Mouse (Mus musculus): ENCODE results near the gene Arfgef2.

The Arfgef2 gene

DNA sequence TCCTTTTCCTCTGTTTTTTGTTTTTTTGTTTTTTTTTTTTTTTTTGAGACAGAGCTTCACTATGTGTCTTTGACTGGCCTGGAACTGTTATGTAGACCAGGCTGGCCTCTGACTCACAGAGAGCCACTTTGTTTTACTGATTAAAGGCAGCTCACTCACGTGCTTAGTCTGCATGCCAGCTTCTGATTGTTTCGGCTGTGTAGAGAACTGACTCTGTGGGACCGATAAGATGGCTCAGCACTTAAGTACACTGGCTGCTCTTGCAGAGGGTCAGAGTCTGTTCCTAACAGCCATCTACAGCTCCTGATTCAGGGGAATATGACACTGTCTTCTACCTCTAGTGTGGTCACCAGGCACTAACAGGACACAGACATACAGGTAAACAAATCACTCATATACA lies 57.1 kb downstream of the Arfgef2 start:
- no peak for DNase-seq

DNA sequence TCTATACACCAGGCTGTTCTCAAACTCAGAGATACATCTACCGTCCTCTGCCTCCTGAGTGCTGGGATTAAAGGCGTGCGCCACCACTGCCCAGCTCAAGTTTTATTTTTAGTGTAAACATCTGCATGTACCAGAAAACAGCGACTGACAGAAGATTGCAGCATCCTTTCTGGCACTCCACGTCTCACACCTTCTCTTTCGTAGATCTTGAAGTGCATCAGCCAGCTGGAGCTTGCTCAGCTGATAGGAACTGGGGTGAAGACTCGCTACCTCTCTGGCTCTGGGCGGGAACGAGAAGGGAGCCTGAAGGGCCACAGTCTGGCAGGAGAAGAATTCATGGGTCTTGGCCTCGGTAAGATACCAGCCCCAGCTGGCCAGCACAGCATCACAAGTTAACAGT lies 60.1 kb downstream of the Arfgef2 start:
- DNase-seq, result no peak

DNA sequence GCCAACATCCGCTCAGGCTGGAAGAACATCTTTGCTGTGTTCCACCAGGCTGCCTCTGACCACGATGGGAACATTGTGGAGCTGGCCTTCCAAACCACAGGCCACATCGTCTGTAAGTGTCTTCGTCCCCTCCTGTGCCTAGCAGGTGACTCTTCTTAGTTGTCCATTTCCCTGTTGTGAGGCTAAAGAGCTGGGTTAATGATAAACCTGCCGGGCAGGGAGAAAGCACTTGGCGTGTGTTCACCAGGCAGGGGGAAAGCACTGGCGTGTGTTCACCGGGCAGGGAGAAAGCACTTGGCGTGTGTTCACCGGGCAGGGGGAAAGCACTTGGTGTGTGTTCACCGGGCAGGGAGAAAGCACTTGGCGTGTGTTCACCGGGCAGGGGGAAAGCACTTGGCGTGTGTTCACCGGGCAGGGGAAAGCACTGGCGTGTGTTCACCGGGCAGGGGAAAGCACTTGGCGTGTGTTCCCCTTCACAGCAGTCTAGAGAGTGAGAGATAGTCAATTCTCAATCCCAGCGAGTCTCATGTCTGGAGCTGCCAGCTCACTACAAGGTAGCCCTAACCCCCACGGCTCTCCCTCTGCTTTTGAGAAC lies 65.0 kb downstream of the Arfgef2 start:
- DNase-seq, result no peak

DNA sequence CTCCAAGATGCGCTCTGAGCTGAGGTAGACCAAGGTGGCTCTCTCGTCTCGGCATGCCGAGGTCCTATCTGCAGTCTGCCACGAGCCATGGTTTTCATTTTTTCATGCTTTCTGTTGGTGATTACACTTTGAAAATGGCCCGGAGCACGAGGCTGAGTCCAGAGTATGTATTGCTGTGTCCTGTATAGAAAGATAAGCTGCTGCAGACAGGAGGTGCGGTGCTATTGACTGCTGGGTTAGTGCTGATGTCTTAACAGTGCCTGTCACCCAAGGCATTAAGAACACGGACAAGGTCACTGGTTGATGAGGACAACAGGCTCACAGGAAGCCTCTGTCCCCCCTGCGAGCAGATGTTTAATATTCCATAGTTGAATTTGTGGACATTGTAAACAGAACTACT lies 65.5 kb downstream of the Arfgef2 start:
- no peak for DNase-seq

DNA sequence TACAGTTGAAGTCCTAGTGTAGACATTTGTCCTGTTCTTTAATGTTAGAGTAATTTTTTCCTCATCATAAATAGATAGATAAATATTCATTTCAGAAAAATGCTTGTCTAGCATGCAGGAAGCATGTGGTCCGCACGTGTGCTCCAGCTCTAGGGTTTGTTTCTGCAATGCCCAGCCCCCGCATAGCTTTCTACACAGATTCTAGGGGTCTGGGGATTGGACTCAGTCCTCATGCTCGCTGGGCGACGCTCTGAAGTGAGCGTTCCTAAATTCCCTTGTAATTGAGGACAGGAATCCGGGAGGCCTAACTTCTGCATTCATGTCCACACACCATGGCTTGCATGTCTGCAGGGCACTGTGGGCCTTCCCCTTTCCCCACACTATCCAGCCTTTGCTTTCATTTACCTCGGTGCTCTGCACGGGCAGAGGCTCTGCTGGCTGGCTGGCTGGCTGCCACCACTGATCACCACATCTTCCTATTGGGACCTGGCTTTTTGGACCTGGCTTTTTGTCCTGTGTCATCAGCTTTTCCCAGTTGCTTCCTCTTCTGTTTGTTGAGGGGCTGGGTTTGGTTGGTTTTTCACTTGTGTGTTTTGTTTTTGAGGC lies 69.4 kb downstream of the Arfgef2 start:
- peak; percentile 13 for DNase-seq

DNA sequence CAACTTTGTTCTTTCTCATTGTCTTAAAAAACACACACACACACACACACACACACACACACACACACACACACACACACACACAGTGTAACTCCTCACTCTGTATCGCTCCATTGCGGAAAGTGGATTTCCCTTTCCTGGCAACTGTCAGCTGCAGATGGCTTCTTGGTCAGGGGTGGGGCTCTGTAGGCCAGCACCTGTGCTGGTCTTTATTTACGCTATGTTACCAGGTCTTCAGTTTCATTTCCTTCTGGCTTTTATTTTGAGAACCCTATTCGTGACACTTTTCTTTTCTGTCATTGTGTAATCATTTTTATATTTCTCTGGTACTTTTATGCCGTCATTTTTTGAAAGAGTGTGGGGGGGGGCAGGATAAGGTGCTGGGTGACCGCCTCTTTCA lies 70.2 kb downstream of the Arfgef2 start:
- no peak for DNase-seq

DNA sequence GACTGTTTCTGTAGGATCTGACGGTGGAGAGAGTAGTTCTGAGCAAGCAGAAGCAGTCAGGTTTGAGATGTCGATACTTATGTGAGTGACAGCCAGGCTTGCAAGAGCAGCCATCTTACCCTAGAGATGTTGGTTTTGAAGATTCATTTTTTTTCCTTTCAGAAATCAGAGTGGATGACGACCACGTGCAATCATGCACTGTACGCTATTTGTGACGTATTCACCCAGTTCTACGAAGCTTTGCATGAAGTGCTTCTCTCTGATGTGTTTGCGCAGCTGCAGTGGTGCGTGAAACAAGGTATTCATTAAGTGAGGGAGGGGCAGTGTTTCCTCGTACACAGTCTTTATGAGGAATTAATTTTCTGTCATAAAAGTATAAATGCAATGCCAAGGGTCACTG lies 70.9 kb downstream of the Arfgef2 start:
- no peak for DNase-seq

DNA sequence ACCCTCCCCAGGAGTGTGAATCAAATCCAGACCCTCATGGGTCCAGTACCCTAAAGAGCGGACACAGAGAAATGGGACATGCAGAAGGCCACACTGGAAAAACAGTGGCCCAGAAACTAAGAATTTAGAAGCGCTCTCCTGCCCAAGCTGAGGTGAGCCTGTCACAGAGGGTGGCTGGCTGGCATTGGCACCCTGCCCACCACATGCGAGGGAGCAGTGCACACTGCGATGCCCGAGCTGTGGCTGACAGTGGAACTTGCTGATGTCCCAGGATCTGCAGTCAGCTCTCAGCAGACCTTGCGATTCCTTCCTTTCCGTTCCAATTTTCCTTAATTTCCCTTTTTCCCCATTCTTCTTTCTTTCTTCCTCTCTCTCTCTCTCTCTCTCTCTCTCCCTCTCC lies 79.7 kb downstream of the Arfgef2 start:
- no peak for DNase-seq

DNA sequence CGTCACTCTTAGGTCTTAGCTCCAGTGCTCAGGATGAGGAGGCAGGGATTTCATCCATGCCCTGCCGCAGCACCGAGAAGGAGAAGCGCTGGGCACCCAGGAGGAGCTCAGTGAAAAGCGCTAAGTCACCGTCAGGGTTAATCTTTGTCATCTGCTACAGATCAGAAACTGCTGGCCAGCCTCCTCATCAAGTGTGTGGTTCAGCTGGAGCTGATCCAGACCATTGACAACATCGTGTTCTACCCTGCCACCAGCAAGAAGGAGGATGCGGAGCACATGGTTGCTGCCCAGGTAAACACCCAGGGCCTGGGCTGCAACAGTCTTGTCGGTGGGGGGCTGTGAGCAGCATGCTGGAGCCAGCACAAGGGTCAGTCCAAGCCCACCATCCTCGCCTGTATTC lies 80.2 kb downstream of the Arfgef2 start:
- no peak for DNase-seq

DNA sequence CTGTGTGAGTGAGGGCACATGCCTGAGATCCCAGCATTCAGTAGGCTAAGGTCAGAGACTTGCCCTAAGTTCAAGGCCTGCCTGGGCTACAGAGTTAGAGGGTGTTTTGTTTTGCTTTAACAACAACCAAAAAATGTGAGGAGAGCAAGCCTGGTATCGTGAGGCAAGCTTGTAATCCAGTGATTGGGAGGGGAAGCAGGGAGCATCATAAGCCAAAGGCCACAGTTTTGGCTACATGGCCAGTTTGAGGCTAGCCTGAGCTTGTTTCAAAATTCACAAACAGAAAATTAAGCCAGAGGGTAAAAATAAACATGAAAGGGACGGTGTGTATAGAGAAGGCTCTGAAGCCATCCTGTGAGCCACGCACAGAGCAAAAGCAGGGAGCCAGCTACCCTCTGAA lies 80.8 kb downstream of the Arfgef2 start:
- no peak for DNase-seq

DNA sequence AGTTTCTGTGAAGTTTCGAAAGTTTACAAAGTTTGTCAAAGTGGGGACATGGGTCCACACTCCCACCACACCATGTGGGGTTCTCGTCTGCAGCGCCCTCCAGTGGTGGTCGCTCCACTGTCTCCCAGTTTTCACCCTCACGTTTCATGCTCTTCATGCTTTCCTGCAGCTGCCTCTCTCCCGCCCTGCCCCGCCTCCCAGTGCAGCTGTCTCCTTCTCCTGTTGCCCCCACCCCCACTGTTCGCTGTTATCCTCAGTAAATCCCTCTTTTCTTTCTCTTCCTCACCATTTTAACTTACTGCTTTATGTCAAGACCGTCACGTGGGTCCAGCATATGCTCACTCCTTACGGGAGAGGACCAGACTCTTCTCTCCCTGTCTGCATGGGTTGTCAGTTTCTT lies 82.4 kb downstream of the Arfgef2 start:
- peak; percentile 49 for DNase-seq

DNA sequence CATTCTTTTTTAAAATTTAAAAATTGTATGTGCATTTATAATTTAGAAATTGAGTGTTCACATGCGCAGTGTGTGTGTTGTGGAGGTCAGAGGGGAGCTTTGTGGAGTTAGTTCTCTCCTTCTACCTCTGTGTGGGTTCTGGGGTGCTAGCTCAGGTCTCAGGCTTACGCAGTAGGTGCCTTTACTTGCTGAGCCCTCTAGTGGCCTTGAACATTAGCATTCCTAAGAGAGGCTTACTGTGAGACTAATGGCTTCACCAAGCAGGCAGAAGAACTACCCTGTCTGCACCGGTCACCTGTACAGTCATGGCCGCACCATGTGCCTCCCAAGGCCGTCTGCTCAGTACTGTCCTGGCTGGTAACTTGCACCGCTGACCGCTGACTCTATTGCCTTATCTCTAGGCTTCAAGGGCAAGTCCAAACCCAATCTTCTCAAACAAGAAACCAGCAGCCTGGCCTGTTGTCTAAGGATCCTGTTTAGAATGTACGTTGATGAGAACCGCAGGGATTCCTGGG lies 86.0 kb downstream of the Arfgef2 start:
- DNase-seq, result no peak

DNA sequence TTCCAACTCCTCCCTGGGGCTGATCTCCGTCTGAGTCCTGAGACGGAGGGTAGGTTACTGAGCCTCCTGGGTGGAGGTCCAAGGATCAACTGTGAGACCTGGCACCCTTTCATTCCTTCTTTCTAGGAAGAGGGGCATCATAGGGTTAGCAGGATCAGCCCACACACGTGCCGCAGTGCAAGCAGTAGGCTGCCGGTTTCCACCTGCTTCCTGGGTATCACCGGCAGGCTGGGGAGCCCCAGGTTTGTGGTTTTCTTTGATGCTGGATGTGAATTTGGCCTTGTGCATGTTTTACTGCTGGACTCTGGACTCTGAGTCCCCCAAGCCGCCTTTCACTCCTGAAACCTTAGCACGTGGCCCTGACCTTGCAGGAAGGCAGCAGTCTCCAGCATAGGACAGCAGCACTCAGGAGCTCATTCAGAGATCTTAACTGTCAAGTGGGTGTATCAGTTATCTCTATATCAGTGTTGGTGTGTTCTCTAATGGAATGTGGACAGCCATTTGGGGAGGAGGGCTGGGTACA lies 86.8 kb downstream of the Arfgef2 start:
- DNase-seq, result no peak

DNA sequence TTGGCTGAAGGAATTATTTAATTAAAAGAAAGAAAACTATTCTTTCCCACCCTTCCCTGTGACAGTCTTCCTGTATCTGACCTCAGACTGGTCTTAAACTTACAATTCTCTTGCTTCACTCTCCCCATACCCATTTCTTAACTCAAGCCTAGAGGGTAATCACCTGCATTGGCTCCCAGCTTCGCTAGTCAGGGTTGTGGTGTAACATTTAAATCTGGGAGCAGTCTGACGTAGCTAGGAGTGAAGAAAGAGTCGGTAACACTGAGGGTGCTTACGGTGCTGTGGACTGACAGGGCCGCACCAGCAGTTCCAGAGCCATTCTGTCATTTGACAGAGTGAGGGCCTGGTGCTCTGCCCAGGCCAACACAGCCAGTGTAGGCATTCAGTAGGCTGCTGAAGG lies 87.6 kb downstream of the Arfgef2 start:
- no peak for DNase-seq

DNA sequence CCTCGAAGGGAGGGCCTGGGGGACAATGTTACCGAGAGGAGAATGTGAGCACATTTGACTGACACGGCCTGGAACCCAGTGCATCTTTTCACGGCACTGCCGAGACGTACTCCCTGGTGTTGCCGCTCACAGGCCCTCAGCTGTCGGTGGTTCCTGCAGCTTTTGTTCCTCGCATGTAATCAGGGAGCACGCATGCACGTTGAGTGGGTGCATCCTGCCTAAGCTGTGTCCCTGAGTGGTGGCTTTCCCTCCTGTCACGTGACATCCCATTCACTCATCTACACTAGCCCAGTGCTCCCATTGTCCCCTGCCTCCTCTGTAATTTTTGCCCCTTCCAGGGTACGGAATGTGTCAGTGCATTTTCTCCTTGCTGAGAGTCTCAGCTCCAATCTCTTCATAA lies 91.0 kb downstream of the Arfgef2 start:
- DNase-seq, result no peak

DNA sequence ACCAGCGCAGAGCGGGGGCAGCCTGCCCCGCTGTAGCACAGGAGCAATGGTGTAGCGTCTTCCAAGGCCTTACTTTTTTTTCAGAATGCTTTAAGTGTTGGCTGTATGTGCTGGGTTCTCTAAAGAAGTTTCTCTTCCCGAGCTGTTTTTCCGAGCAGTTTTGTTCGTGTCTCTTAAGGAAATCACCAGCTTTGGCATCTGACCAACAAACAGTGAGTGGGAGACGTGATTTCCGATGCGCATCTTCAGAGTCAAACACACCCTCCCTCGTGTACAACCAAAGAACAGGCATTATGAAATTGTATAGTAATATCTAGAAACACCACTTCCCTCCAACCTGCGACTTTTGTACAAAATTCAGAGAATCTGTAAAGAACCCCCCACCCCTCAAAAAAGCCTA lies 91.6 kb downstream of the Arfgef2 start:
- no peak for DNase-seq

DNA sequence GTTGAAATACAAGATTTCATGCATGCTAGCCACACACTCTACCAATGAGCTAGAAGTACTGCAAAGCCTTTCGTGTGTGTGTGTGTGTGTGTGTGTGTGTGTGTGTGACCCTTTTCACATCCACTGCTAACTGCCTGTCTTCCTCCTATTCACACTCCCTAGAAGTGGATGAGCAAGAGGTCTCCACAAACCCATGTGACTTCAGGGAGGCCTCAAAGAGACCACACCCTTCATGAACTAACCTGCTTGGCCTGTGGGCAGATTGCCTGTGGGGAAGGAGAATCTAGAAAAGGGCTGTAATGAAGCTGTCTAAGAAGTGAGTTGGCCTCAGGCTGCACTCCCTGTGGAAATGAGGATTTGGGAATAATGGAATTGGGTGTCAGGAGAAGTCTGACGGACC lies 93.8 kb downstream of the Arfgef2 start:
- no peak for DNase-seq

DNA sequence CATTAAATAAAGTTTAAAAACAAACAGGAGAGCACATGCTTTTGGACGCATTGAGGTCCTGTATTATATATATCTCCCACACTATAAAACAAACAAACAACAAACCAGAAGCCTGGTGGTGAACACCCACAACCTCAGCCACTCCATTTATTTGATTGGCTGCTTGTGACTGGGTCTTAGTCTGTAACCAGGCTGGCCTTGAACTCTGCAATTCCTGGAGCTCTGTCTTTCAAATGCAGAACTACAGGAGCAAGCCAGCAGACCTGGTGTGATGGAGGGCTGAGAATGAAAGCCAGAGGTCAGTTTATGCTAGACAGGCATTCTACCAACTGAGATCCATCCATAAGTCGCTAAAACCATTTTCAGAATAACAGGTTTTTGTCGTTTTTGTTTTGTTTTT lies 94.4 kb downstream of the Arfgef2 start:
- DNase-seq, result no peak

DNA sequence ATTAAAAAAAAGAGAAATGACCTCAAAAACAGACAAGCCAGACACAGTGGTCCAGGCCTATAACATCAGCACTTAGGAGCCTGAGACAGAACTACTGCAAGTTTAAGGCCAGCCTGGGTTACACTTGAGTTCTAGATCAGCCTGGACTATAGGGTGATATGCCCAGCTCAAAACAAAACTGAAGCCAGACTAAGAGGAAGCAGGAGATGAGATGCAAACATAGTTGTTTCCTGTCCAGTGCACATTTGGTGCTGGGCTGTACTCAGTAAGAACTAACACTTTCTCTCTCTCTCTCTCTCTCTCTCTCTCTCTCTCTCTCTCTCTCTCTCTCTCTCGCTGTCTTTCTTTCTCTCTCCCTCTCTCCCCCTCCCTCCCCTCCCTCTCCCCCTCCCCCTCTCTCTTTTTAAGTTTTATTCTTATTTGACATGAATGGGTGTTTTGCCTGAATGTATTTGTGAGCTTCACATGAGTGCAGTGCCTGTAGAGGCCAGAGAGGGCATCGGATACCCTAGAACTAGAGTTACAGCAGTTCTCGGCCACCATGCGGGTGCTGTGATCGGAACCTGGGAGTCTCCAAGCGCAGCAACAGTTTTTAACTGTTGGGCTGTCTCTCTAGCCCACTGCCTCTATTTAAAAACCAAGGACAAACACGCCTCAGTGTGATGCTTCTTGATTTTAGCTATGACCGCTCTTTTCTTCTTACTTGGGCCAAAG lies 95.6 kb downstream of the Arfgef2 start:
- DNase-seq, result no peak

DNA sequence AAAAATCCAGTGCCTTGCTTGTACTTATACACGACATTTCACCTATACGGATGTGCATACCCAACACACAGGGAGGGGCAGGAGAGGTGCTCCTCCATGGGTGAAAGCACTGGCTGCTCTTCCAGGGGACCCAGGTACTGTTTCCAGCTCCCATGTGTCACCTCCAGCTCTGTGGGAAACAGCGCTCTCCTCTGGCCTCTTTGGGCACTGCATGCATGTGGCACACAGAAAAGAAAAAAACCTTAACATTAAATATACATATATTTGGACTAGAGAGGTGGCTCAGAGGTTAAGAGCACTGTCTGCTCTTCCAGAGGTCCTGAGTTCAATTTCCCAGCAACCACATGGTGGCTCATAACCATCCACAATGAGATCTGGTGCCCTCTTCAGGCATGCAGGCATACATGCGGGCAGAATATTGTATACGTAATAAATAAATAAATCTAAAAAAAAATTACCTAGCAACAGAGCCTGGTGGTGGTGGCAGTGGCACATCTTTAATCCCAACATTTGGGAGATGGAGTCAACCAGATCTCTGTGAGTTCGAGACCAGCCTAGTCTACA lies 98.4 kb downstream of the Arfgef2 start:
- no peak for DNase-seq

DNA sequence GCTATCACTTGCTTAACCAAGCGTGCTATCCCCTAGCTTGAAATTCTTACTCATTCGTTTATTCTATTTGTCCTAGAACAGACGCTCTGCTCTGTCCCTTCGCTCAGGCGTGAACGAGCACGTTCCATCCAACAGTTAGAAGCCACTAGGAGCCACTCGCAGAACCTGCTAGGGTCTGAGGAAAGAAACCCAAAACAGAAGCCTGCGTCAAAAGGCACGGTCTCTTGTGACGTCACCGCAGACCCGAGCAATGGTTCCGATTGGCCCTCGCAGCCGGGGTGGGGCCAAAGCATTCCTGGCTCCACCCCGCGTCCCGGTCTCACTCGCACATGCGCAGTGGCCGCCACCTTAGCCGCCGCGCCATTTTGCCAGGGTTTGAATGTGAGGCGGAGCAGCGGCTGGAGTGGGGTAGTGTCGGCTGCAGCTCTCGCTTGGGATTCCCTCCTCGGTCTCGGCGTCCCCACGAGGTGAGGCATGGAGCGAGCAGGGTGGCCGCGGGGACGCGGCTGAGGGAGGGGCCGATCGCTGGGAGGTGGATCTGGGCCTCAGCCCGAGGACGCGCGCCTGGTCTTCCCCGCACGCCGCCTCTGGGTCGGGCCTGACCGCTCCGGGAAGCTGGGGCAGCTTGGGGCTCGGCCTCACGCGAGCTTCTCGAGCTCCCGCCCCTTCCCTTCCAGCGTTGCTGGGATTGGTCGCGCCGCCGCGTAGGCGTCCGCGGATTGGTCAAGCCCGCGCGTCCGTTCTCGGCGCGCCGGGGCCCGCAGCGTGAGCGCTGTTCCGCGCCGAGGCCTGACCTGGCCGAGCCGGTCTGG lies 100.5 kb downstream of the Arfgef2 start, which contains the start of gene Cse1l:
Gene Cse1l (plus strand): TSS at position 330 of the 812 bp plus-strand sequence.
- peak; percentile 98 for DNase-seq

DNA sequence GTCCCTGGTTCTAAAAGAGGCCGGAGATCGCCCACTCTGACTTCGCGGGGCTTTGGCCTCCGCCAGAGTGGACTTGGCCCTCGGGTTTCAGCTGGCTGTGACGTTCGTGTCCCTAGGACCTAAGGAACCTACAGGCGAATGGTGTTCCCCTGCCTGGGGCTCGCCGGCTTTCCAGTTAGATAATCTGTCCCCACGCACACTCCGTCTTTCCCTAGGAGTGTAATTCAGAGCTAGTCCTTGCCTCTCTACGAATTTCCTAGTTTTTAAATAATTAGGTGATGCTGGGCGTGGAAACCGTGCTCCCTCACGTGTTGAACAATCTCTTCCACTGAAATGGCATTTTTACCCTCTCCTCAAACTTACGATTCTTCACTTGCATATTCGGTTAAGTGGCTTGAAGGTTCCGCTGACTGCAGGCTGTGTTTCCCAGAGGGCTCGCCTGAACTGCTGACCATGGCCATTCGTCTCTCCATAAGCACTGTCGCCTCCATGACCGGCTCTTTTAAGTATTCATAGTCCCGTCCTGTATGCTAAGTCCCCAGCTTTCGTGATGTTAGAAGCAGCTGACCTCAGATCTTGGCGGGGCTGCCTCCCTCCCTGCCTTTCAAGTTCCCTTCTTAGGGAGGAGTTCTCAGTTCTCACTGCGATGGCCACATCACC lies 101.3 kb downstream of the Arfgef2 start:
- peak; percentile 13 for DNase-seq

All from embryo, embryonic 11 days (tissue).